Mouse (Mus musculus) forebrain, embryonic 10.5 days (tissue): ENCODE data around the gene Tmem9. TPM values are rescaled to one million over a fixed set of nuclear protein-coding genes. Genes with fewer than 3 reads are reported as not detected.

Source experiments
- DNase-seq: peaks from one replicate; pipeline ENCODE4 v3.0.0-alpha.2; 2017; ENCODE audit warnings: low spot score; ENCODE audit errors: extremely low spot score
- H3K27ac ChIP-seq: fragments of 300-500 bp; sonication (generic); 2 replicates; pipeline ENCODE4 v1.5.1; 2016; ENCODE audit warnings: mild to moderate bottlenecking
- H3K27me3 ChIP-seq: fragments of 300-500 bp; sonication (generic); 2 replicates; pipeline ENCODE4 v1.6.1; 2016; ENCODE audit warnings: mild to moderate bottlenecking; ENCODE audit not compliant: poor library complexity, severe bottlenecking
- H3K36me3 ChIP-seq: fragments of 300-500 bp; sonication (generic); replicated peaks from 2 replicates; pipeline ENCODE4 v1.6.1; 2016; ENCODE audit warnings: mild to moderate bottlenecking, moderate library complexity
- H3K4me1 ChIP-seq: fragments of 300-500 bp; sonication (generic); 2 replicates; pipeline ENCODE4 v1.6.1; 2016
- H3K4me3 ChIP-seq: fragments of 300-500 bp; sonication (generic); 2 replicates; pipeline ENCODE4 v1.5.1; 2016; ENCODE audit warnings: mild to moderate bottlenecking, moderate library complexity
- H3K9me3 ChIP-seq: fragments of 300-500 bp; sonication (generic); 2 replicates; pipeline ENCODE4 v1.6.1; 2016; ENCODE audit warnings: mild to moderate bottlenecking, moderate library complexity
- WGBS: fragments of 180-500 bp; shearing (Covaris S2); methylation state at CpG from one replicate; pipeline ENCODE4 v1.1.7; 2016; 5-methylcytosine and 5-hydroxymethylcytosine counted together
- polyA plus RNA-seq: library from polyadenylated mRNA; unstranded; fragments of >200 nt; fragmentation: Nextera tagmentation; extraction: Ambion mirVana; gene quantifications from 2 replicates; pipeline ENCODE4 v1.2.1, GENCODE M21; 2016

The Tmem9 gene
- polyA plus RNA-seq, 1 experiment from 2014 or later = 135 TPM

DNA sequence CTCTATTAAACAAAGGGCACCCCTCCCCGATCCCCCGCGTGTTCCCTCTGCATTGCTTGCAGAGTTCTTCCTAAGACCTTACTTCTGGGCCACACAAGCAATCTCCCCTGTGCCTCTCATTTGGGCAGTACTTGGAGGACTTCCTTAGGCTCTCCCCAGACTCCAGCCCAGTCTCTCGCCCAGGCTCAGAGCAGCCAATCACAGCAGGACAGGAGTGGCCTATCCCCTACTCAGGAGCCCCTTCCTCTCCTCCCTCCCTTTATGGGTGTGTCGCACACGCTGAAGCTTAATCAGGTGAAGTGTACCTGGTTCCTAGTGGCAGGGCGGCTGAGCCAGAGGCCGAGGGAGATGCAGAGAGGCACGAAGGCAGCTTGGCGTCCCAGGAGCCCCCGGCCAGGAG, 32.5 kb downstream of the Tmem9 start:
- Histone ChIP-seq H3K27ac (no peak overlapping the region), H3K27me3 (peaks cover 39% of the 10 kb centered on the region), H3K4me3 (peak overlapping the region; percentile 3; the same call in 1 of the 2 replicates), H3K9me3 (no peaks in the 10 kb centered on the region), H3K4me1 (peaks cover 13% of the 10 kb centered on the region), H3K36me3 (peaks cover 5% of the 10 kb centered on the region)
- WGBS = 14% methylated on average over 11 of the region's 11 CpGs
- DNase-seq = no peak

DNA sequence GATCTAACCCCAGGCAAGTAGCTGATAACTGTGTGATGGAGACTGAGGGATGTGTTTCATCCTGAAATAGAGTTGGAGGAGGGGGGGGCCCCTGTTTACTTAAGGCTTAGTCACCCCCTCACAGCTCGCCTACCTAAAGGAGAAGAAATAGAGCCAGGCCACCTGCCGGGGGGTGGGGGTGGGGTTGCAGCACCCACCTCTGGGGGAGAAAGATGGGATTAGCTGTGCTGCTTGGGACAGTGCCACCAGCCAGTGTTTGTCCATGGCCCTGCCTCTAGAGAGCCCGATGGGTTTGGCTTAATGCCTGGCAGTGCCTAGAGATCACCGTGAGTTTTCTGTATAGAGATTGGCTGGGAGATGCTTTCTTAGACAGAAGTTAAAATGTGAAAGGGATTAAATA, 32.9 kb downstream of the Tmem9 start:
- Histone ChIP-seq H3K4me1 (peaks cover 13% of the 10 kb centered on the region), H3K4me3 (peak overlapping the region; percentile 3; the same call in 1 of the 2 replicates), H3K27ac (no peak overlapping the region), H3K27me3 (peaks cover 39% of the 10 kb centered on the region), H3K9me3 (no peaks in the 10 kb centered on the region), H3K36me3 (peaks cover 1% of the 10 kb centered on the region)
- no peak for DNase-seq
- WGBS = 22% methylated on average over 4 of the region's 4 CpGs

DNA sequence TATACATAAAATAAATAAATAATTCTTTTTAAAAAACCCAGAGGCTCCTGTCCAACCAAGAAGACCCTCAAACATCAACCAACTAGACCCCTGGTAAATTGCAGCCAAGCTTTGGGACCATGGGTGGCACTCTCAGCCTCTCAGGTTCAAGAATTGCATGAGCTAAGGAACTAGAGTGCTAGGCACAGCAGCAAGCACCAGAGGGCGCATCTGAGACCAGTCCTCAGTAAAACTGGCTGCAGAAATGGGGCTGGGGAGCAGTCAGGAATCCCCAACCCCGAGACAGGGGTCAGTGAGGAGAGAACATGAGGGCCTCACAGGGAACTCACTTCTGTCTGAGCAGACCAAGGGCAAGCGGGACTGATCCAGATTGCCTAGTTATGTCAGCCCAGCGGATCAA, 37.8 kb downstream of the Tmem9 start:
- no peak overlapping the region for H3K4me3 ChIP-seq
- no peak overlapping the region for H3K27ac ChIP-seq
- H3K36me3 ChIP-seq = no peaks in the 10 kb centered on the region
- H3K27me3 ChIP-seq = peaks cover 62% of the 10 kb centered on the region
- peaks cover 11% of the 10 kb centered on the region for H3K4me1 ChIP-seq
- H3K9me3 ChIP-seq = no peaks in the 10 kb centered on the region
- WGBS = 8% methylated on average over 4 of the region's 4 CpGs
- DNase-seq = peak; percentile 53

DNA sequence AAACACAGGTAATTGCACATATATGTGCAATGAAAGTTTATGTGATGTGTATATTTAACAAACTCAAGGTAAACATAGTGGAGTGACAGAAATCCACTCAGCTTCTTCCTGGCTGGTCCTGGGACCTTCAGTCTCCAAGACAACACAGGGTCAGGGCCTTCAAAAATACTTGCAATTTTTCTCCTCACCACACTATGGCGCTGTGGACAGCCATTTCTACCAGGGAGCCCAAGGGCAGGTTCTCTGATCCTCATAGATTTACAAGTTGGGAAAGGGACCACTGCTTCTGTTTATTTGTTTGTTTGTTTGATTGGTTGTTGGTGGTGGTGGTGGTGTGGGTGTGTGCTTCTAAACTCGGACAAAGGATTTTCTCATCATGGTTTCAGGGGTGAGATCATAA, 39.5 kb downstream of the Tmem9 start:
- WGBS = 4% methylated on average over 2 of the region's 2 CpGs
- Histone ChIP-seq H3K27ac (no peak overlapping the region), H3K4me3 (no peak overlapping the region), H3K36me3 (no peaks in the 10 kb centered on the region), H3K9me3 (no peaks in the 10 kb centered on the region), H3K27me3 (peaks cover 64% of the 10 kb centered on the region), H3K4me1 (peaks cover 13% of the 10 kb centered on the region)
- peak; percentile 27 for DNase-seq

DNA sequence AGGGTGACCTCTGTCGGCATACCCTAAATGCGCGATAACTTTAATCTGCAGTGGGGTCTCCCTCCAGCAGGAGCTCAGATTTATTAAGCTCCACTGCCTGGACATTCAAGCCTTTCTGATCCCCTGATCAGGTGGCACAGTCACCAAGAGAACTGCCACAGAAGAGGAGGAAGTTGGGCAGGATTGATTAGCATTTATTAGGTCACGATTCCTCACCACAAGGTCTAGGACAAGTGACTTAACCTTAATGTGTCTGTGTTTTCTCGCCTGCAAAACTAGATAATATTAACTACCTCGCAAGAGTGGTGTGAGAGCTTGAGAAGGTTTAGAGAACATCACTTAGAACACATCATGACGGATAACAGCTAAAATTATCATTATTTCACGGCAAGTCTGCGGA, 39.9 kb downstream of the Tmem9 start:
- DNase-seq = no peak
- H3K9me3 ChIP-seq = no peaks in the 10 kb centered on the region
- WGBS = 76% methylated on average over 9 of the region's 9 CpGs
- no peak overlapping the region for H3K4me3 ChIP-seq
- no peak overlapping the region for H3K27ac ChIP-seq
- H3K36me3 ChIP-seq = no peaks in the 10 kb centered on the region
- peaks cover 65% of the 10 kb centered on the region for H3K27me3 ChIP-seq
- peaks cover 16% of the 10 kb centered on the region for H3K4me1 ChIP-seq

DNA sequence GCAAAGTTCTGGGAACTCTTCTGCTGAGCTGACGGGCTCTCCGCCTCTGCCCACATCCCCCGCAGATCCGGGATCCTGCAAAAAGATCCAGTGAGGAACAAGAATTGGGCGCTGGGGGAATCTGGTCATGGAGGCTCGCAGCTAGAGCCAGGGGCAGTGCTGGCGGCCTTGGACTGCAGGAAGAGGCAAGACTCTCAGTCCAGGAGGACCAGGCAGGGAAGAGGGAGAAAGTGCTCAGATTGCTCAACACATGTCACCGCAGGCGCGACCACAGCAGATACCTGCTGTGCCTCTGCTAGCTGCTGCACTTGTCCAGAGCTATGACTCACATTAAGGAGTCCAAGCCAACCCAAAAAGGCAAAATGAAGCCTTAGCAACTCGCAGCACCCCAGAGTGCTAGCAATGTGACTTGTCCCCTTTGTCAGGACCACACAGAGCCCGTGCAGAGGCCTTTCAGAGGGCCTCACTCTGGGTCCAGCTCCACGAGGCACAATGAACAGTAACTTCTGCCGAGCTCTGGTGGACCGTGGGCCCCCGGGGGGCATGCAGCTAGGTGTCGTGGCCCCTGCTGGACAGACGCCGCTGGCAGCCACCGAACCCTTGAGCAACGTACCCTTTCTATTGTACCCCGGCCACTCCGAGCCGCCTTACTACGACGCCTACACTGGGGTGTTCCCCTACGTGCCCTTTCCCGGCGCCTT, 42.5 kb downstream of the Tmem9 start, which contains the start of gene Ascl5:
Gene Ascl5, plus strand, starts transcription at position 493 of the 701 bp plus-strand sequence.
- WGBS = 19% methylated on average over 29 of the region's 29 CpGs
- no peaks in the 10 kb centered on the region for H3K36me3 ChIP-seq
- peak within 1 kb of the TSS; percentile 49 for H3K4me3 ChIP-seq
- no peaks in the 10 kb centered on the region for H3K9me3 ChIP-seq
- peak within 1 kb of the TSS; percentile 44 for H3K27ac ChIP-seq
- peaks cover 80% of the 10 kb centered on the region for H3K27me3 ChIP-seq
- H3K4me1 ChIP-seq = peaks cover 16% of the 10 kb centered on the region
- no peak for DNase-seq

DNA sequence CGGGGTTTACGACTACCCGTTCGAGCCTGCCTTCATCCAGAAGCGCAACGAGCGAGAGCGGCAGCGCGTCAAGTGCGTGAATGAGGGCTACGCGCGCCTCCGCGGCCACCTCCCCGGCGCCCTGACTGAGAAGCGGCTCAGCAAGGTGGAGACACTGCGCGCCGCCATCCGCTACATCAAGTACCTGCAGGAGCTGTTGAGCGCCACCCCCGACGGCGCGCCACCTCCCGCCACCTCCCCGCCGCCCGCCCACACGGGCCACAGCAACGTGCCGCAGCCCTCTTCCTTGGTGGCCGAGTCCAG, 43.0 kb downstream of the Tmem9 start:
- H3K27ac ChIP-seq = peak overlapping the region; percentile 44
- H3K4me1 ChIP-seq = peaks cover 19% of the 10 kb centered on the region
- 1% methylated on average over 36 of the region's 36 CpGs for WGBS
- H3K36me3 ChIP-seq = no peaks in the 10 kb centered on the region
- peak; percentile 27 for DNase-seq
- no peaks in the 10 kb centered on the region for H3K9me3 ChIP-seq
- H3K27me3 ChIP-seq = peaks cover 80% of the 10 kb centered on the region
- peak overlapping the region; percentile 49 for H3K4me3 ChIP-seq

DNA sequence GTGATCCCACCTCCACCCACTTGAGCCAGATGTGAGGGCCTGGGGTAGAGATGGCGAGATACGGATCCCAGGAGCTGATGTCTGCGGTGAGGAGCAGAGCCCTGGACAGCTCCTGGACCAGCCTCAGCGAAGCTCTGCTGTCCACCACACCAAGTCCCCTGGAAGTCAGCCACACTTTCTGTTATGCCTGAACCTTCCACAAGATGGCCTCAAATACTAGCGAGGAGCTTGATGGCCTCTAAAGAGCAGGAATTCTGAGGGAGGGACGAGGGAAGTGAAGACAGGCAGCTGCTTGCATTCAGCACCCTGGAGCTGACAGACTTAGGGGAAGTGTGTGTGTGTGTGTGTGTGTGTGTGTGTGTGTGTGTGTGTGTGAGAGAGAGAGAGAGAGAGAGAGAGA, 43.5 kb downstream of the Tmem9 start:
- peak overlapping the region; percentile 49 for H3K4me3 ChIP-seq
- peak overlapping the region; percentile 44; the same call in 1 of the 2 replicates for H3K27ac ChIP-seq
- DNase-seq = peak; percentile 69
- H3K9me3 ChIP-seq = no peaks in the 10 kb centered on the region
- WGBS = 1% methylated on average over 6 of the region's 6 CpGs
- H3K4me1 ChIP-seq = peaks cover 22% of the 10 kb centered on the region
- peaks cover 80% of the 10 kb centered on the region for H3K27me3 ChIP-seq
- no peaks in the 10 kb centered on the region for H3K36me3 ChIP-seq

DNA sequence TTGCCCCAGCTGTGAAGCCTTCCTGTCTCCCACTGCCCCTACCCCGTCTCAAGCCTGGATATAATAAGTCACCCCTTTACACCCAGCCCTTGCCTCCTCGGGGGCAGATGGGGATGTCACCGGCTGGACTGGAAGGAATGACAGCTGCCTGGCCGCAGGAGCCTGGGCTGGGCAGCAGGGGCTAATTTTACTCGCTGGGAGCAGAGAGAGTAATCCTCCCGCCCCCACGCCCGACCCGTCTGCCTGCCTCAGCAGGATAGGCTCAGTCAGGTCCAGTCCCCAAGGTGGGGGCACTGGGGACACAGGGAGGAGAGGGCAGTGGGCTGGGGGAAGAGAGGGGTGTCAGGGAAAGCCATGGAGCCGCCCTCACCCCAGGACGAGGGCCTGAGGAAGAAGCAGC, 44.6 kb downstream of the Tmem9 start, which contains the start of gene Cacna1s:
Gene Cacna1s, plus strand, starts transcription at position 204 of the 400 bp plus-strand sequence.
- Histone ChIP-seq H3K27me3 (peaks cover 72% of the 10 kb centered on the region), H3K36me3 (no peaks in the 10 kb centered on the region), H3K9me3 (no peaks in the 10 kb centered on the region), H3K4me1 (peaks cover 30% of the 10 kb centered on the region), H3K27ac (no peak within 1 kb of the TSS), H3K4me3 (no peak within 1 kb of the TSS)
- WGBS = 31% methylated on average over 11 of the region's 11 CpGs
- DNase-seq = no peak

DNA sequence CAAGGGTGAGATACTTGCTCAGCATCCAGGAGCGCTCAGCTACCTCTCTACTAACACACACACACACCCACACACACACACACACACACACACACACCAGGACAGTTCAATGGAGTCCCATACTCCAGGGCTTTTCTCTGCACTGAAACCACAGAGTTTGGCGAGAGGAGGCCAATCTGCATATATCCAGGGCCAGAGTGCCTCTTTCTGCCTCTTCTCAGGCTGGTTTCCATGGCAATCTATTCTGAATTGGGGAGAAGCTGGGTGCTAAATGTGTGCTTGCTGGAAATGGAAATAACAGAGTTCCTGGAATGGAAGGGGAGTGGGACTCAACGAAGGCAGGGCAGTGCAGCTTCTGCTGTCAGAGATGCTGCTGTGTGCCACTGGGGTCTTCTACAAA, 47.8 kb downstream of the Tmem9 start:
- 77% methylated on average over 3 of the region's 3 CpGs for WGBS
- H3K27ac ChIP-seq = no peak overlapping the region
- no peaks in the 10 kb centered on the region for H3K36me3 ChIP-seq
- no peak for DNase-seq
- H3K4me1 ChIP-seq = peaks cover 26% of the 10 kb centered on the region
- peaks cover 42% of the 10 kb centered on the region for H3K27me3 ChIP-seq
- H3K4me3 ChIP-seq = no peak overlapping the region
- H3K9me3 ChIP-seq = no peaks in the 10 kb centered on the region

DNA sequence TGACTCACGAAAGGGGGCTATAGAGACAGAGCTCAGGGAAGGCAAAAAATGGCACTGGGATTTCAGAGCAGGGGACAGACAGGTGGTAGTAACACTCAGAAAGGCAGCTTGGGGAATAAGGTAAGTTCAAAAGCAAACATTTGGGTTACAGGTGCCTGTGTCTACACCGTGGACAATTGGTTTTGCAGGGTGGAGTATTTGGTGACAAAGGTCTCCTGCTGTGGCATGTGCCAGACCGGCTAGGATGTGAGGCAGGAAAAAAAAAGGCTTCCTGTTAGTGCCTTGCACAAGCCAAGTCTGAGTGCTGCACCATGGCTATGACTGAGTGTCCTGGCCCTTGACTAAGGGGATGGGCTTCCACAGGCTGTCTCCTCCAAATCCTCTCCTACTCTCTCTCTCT, 50.6 kb downstream of the Tmem9 start:
- H3K9me3 ChIP-seq = no peaks in the 10 kb centered on the region
- no peak for DNase-seq
- 58% methylated on average over 3 of the region's 3 CpGs for WGBS
- H3K4me3 ChIP-seq = no peak overlapping the region
- peaks cover 13% of the 10 kb centered on the region for H3K27me3 ChIP-seq
- no peak overlapping the region for H3K27ac ChIP-seq
- H3K36me3 ChIP-seq = no peaks in the 10 kb centered on the region
- peaks cover 26% of the 10 kb centered on the region for H3K4me1 ChIP-seq

DNA sequence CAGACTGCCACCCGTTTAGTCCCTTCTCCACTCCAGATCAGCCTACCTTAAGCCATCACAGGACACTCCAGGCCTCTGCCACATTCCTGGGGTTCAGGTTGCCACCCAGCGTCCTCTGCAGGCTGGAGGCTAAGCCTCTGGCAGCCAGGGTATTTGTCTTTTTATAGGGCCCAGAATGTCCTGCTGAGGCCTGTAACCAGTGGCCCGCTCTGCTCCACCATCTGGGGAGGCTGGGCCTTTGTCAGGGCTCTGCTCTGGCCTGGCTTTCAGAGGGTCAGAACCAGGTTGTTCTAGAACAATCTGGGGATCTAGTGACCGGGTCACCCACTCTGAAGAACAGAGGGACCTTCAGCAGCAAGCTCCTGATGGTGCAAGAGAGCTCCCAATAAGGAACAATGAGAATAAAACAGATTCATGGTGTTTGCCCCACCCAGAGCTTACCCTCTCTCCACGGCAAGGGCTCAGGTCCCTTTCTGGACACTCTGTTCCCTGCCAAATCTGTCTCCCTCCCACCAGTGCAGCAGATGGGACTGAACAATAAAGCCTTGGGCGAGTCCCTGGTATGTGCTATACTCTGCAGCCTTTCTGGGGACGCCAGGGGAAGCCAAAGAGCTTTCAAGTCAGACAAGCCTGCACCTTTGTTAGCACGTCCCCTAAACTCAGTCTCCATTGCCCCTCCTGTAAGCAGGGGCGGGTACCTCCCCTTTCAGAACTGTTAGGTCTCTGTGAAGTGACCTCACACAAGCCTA, 53.3 kb downstream of the Tmem9 start:
- Histone ChIP-seq H3K36me3 (no peaks in the 10 kb centered on the region), H3K27me3 (no peaks in the 10 kb centered on the region), H3K4me3 (no peak overlapping the region), H3K4me1 (peaks cover 20% of the 10 kb centered on the region), H3K9me3 (no peaks in the 10 kb centered on the region), H3K27ac (peak overlapping the region; percentile 27; the same call in 1 of the 2 replicates)
- DNase-seq = no peak
- WGBS = 56% methylated on average over 9 of the region's 9 CpGs

DNA sequence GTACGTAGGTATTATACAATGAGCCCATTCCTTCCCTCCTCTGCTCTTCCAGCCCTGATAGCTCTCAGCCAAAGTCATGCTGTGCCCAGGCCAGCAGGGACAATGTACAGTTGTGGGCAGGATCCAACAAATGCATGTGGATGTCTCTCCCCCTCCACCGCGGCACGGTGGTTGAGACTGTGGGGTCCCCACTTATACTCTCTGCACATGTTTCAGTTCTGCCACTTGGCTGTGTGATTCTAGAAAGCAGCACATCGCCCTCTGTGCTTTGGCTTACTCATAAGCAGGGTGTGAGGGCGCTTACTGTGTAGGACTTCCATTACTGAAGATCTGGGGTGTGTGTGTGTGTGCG, 53.8 kb downstream of the Tmem9 start:
- H3K27me3 ChIP-seq = no peaks in the 10 kb centered on the region
- no peaks in the 10 kb centered on the region for H3K36me3 ChIP-seq
- H3K9me3 ChIP-seq = no peaks in the 10 kb centered on the region
- DNase-seq = no peak
- H3K4me3 ChIP-seq = no peak overlapping the region
- peaks cover 17% of the 10 kb centered on the region for H3K4me1 ChIP-seq
- H3K27ac ChIP-seq = peak overlapping the region; percentile 27; the same call in 1 of the 2 replicates
- 91% methylated on average over 7 of the region's 7 CpGs for WGBS
